ENCODE assay signal across 9 mouse cellular contexts in the genomic region with DNA sequence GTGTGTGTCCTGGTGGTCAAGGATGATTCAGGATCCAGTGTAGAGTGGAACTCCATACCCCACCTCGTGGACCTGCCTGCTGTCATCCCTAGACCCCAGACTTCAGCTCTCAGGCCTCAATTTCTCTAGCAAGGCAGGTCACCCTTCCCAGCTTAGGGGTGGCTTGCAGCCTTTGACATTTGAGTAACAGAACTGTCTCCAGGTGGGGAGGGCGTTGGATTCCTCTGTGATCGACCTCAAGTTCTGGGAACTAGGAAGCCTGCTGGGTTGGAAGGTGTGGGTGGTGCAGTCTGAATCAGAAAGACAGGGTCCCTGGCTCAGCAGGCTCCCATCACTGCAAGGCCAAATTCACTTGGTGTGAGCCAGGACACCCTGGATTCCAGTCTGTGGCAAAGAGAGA. TPM values are rescaled to one million over a fixed set of nuclear protein-coding genes. Genes with fewer than 3 reads are reported as not detected.
A peak's percentile ranks its signal among the peaks of the same experiment; 100 is the strongest.
DNase-seq lines count a peak whose midpoint lies in the region; ATAC-seq and TF ChIP-seq lines count a peak whose summit lies in the region.
"Had no signal": no experiment of that assay in that cellular context is flagged by ENCODE, and none has a peak within 500 bp of the region (broad histone marks: within the 10 kb centered on the region; RNA-seq: fewer than 3 reads in every experiment).

No protein-coding gene starts in this region.

- H3K4me3 ChIP-seq in forebrain, embryonic 10.5 days, result peak overlapping the region; percentile 85
- no peak overlapping the region for H3K4me3 ChIP-seq in forebrain, embryonic 11.5 days (ENCODE audit: low read depth, low read length)
- no peak overlapping the region for H3K4me3 ChIP-seq in lung, embryonic 16.5 days (ENCODE audit: low read length)
- H3K4me3 ChIP-seq in hindbrain, postnatal 0 days (ENCODE audit: low read length), result no peak overlapping the region
- no peak overlapping the region for H3K4me3 ChIP-seq in neural tube, embryonic 15.5 days (replicated peaks)

- no peaks in the 10 kb centered on the region for H3K27me3 ChIP-seq in forebrain, embryonic 10.5 days (ENCODE audit: poor library complexity, severe bottlenecking)
- H3K27me3 ChIP-seq in forebrain, embryonic 11.5 days (ENCODE audit: control insufficient read depth, insufficient read depth, low read length), result no peaks in the 10 kb centered on the region
- no peaks in the 10 kb centered on the region for H3K27me3 ChIP-seq in lung, embryonic 16.5 days (ENCODE audit: control insufficient read depth, insufficient read depth, low read depth, low read length)
- H3K27me3 ChIP-seq in hindbrain, postnatal 0 days (ENCODE audit: insufficient read depth, low read length), result no peaks in the 10 kb centered on the region
- no peaks in the 10 kb centered on the region for H3K27me3 ChIP-seq in neural tube, embryonic 15.5 days (replicated peaks)

- H3K36me3 ChIP-seq in forebrain, embryonic 10.5 days (replicated peaks), result no peaks in the 10 kb centered on the region
- no peaks in the 10 kb centered on the region for H3K36me3 ChIP-seq in forebrain, embryonic 11.5 days (ENCODE audit: control insufficient read depth, insufficient read depth, low read length)
- H3K36me3 ChIP-seq in lung, embryonic 16.5 days (ENCODE audit: control insufficient read depth, insufficient read depth, low read length), result no peaks in the 10 kb centered on the region
- H3K36me3 ChIP-seq in hindbrain, postnatal 0 days (ENCODE audit: insufficient read depth, low read length), result no peaks in the 10 kb centered on the region
- H3K36me3 ChIP-seq in neural tube, embryonic 15.5 days, result no peaks in the 10 kb centered on the region

- no peaks in the 10 kb centered on the region for H3K9me3 ChIP-seq in forebrain, embryonic 10.5 days
- no peaks in the 10 kb centered on the region for H3K9me3 ChIP-seq in forebrain, embryonic 11.5 days (ENCODE audit: control insufficient read depth, low read length)
- no peaks in the 10 kb centered on the region for H3K9me3 ChIP-seq in lung, embryonic 16.5 days (ENCODE audit: control insufficient read depth, low read length)
- H3K9me3 ChIP-seq in hindbrain, postnatal 0 days (ENCODE audit: low read length), result no peaks in the 10 kb centered on the region
- H3K9me3 ChIP-seq in neural tube, embryonic 15.5 days (replicated peaks), result no peaks in the 10 kb centered on the region

- peaks cover 95% of the 10 kb centered on the region for H3K4me1 ChIP-seq in forebrain, embryonic 10.5 days
- H3K4me1 ChIP-seq in forebrain, embryonic 11.5 days (replicated peaks; ENCODE audit: control insufficient read depth, insufficient read depth, low read length), result peaks cover 25% of the 10 kb centered on the region
- peaks cover 45% of the 10 kb centered on the region for H3K4me1 ChIP-seq in lung, embryonic 16.5 days (replicated peaks; ENCODE audit: control insufficient read depth, insufficient read depth, low read length)
- H3K4me1 ChIP-seq in hindbrain, postnatal 0 days (ENCODE audit: insufficient read depth, low read length), result peaks cover 42% of the 10 kb centered on the region
- H3K4me1 ChIP-seq in neural tube, embryonic 15.5 days, result peaks cover 66% of the 10 kb centered on the region

- no peak for ATAC-seq in forebrain, embryonic 11.5 days (replicated peaks; ENCODE audit: low FRiP score)
- ATAC-seq in lung, embryonic 16.5 days (ENCODE audit: low read depth), result no peak
- no peak for ATAC-seq in hindbrain, postnatal 0 days
- ATAC-seq in neural tube, embryonic 15.5 days (ENCODE audit: low FRiP score), result no peak

- intact Hi-C loops in gastrocnemius, postnatal 14 days (cut with DNase I; ENCODE audit: low total_unique reads), result loop anchor here (5.0 kb wide), 1 partner anchor 112 kb away; no protein-coding TSS in a partner anchor

- no peak overlapping the region for H3K9ac ChIP-seq in forebrain, embryonic 11.5 days (ENCODE audit: low read length)
- peak overlapping the region; percentile 70; the same call in 1 of the 2 replicates for H3K9ac ChIP-seq in lung, embryonic 16.5 days (ENCODE audit: low read length)
- no peak overlapping the region for H3K9ac ChIP-seq in hindbrain, postnatal 0 days (replicated peaks; ENCODE audit: low read length)
- no peak overlapping the region for H3K9ac ChIP-seq in neural tube, embryonic 15.5 days (replicated peaks)

- no peak for TF ChIP-seq CTCF in hindbrain, postnatal 0 days (IDR thresholded peaks at IDR 0.05; ENCODE audit: low read depth)

- no peak for DNase-seq in forebrain, embryonic 10.5 days (ENCODE audit: extremely low spot score, low spot score)
- DNase-seq in forebrain, embryonic 11.5 days (ENCODE audit: low spot score), result no peak
- no peak for DNase-seq in lung, postnatal 14 days
- no peak for DNase-seq in hindbrain, postnatal 0 days (ENCODE audit: low spot score)
- no peak for DNase-seq in kidney, adult 8-10 months
- no peak for DNase-seq in gastrocnemius, postnatal 14 days
- DNase-seq: left cerebral cortex, postnatal 4 days had no signal

- no peak overlapping the region for H3K4me2 ChIP-seq in forebrain, embryonic 11.5 days (ENCODE audit: low read depth, low read length, severe bottlenecking)
- no peak overlapping the region for H3K4me2 ChIP-seq in lung, embryonic 16.5 days (ENCODE audit: low read depth, low read length)
- 0 out of 2 replicates have a peak overlapping the region, but pooled peaks have one; percentile 90 for H3K4me2 ChIP-seq in hindbrain, postnatal 0 days (ENCODE audit: low read depth, low read length)
- peak overlapping the region; percentile 92; the same call in 1 of the 2 replicates for H3K4me2 ChIP-seq in neural tube, embryonic 15.5 days

- no peak overlapping the region for H3K27ac ChIP-seq in forebrain, embryonic 10.5 days
- H3K27ac ChIP-seq in forebrain, embryonic 11.5 days (ENCODE audit: low read depth, low read length), result no peak overlapping the region
- H3K27ac ChIP-seq in lung, embryonic 16.5 days (ENCODE audit: low read length), result no peak overlapping the region
- H3K27ac ChIP-seq in hindbrain, postnatal 0 days, result no peak overlapping the region
- H3K27ac ChIP-seq in neural tube, embryonic 15.5 days (replicated peaks), result no peak overlapping the region

- WGBS in forebrain, embryonic 10.5 days, result 79% methylated on average over 3 of the region's 3 CpGs
- 82% methylated on average over 3 of the region's 3 CpGs for WGBS in forebrain, embryonic 11.5 days
- 72% methylated on average over 3 of the region's 3 CpGs for WGBS in lung, embryonic 16.5 days
- WGBS in hindbrain, postnatal 0 days, result 73% methylated on average over 3 of the region's 3 CpGs
- 85% methylated on average over 3 of the region's 3 CpGs for WGBS in neural tube, embryonic 15.5 days

RNA-seq across cellular contexts. Expression of a gene that starts 2.2 kb away (rescaled TPM):
- polyA plus RNA-seq in forebrain, embryonic 10.5 days (2016; fragmentation: Nextera tagmentation; extraction: Ambion mirVana), result 7.4 and 7.5 TPM in 2 replicates
- 5.9 and 7.7 TPM in 2 replicates for polyA plus RNA-seq in forebrain, embryonic 11.5 days (2014; fragmentation: Nextera tagmentation; extraction: Ambion mirVana)
- 8.2 and 8.3 TPM in 2 replicates for polyA plus RNA-seq in lung, embryonic 16.5 days (2015; fragmentation: Nextera tagmentation; extraction: Ambion mirVana)
- 16.6 and 17.0 TPM in 2 replicates for total RNA-seq in hindbrain, postnatal 0 days (2014; rRNA removed)
- 8.2 and 8.6 TPM in 2 replicates for polyA plus RNA-seq in hindbrain, postnatal 0 days (2015; fragmentation: Nextera tagmentation; extraction: Ambion mirVana)
- polyA plus RNA-seq in neural tube, embryonic 15.5 days (2015; fragmentation: Nextera tagmentation; extraction: Ambion mirVana), result 6.5 TPM in 2 replicates
- 1 to 10 TPM; 2.1 to 2.7 TPM for total RNA-seq in gastrocnemius, postnatal 14 days (2021)

RNA-seq across cellular contexts. Expression of a gene that starts 13.5 kb away (rescaled TPM):
- 32.8 and 34.8 TPM in 2 replicates for polyA plus RNA-seq in forebrain, embryonic 10.5 days (2016; fragmentation: Nextera tagmentation; extraction: Ambion mirVana)
- 34.9 and 37.1 TPM in 2 replicates for polyA plus RNA-seq in forebrain, embryonic 11.5 days (2014; fragmentation: Nextera tagmentation; extraction: Ambion mirVana)
- polyA plus RNA-seq in lung, embryonic 16.5 days (2015; fragmentation: Nextera tagmentation; extraction: Ambion mirVana), result 20.6 and 22.1 TPM in 2 replicates
- 47.2 and 51.0 TPM in 2 replicates for total RNA-seq in hindbrain, postnatal 0 days (2014; rRNA removed)
- 25.1 and 27.6 TPM in 2 replicates for polyA plus RNA-seq in hindbrain, postnatal 0 days (2015; fragmentation: Nextera tagmentation; extraction: Ambion mirVana)
- polyA plus RNA-seq in neural tube, embryonic 15.5 days (2015; fragmentation: Nextera tagmentation; extraction: Ambion mirVana), result 29.5 TPM in 2 replicates
- 10 to 100 TPM in 1 of 2 experiments, 1 to 10 TPM in 1; 9.8 to 11.1 TPM for total RNA-seq in gastrocnemius, postnatal 14 days (2021)

RNA-seq across cellular contexts. Expression of a gene that starts 15.2 kb away (rescaled TPM):
- 71.8 and 75.5 TPM in 2 replicates for polyA plus RNA-seq in forebrain, embryonic 10.5 days (2016; fragmentation: Nextera tagmentation; extraction: Ambion mirVana)
- 94.6 and 121 TPM in 2 replicates for polyA plus RNA-seq in forebrain, embryonic 11.5 days (2014; fragmentation: Nextera tagmentation; extraction: Ambion mirVana)
- 77.4 and 80.9 TPM in 2 replicates for polyA plus RNA-seq in lung, embryonic 16.5 days (2015; fragmentation: Nextera tagmentation; extraction: Ambion mirVana)
- total RNA-seq in hindbrain, postnatal 0 days (2014; rRNA removed), result 389 and 721 TPM in 2 replicates
- polyA plus RNA-seq in hindbrain, postnatal 0 days (2015; fragmentation: Nextera tagmentation; extraction: Ambion mirVana), result 159 and 171 TPM in 2 replicates
- polyA plus RNA-seq in neural tube, embryonic 15.5 days (2015; fragmentation: Nextera tagmentation; extraction: Ambion mirVana), result 148 and 152 TPM in 2 replicates
- total RNA-seq in gastrocnemius, postnatal 14 days (2021), result 10 to 100 TPM; 55.8 to 57.1 TPM

RNA-seq across cellular contexts. Expression of a gene that starts 27.8 kb away (rescaled TPM):
- polyA plus RNA-seq in forebrain, embryonic 10.5 days (2016; fragmentation: Nextera tagmentation; extraction: Ambion mirVana), result 91.5 and 93.0 TPM in 2 replicates
- polyA plus RNA-seq in forebrain, embryonic 11.5 days (2014; fragmentation: Nextera tagmentation; extraction: Ambion mirVana), result 67.7 and 78.5 TPM in 2 replicates
- 78.8 and 81.8 TPM in 2 replicates for polyA plus RNA-seq in lung, embryonic 16.5 days (2015; fragmentation: Nextera tagmentation; extraction: Ambion mirVana)
- 39.5 and 43.2 TPM in 2 replicates for total RNA-seq in hindbrain, postnatal 0 days (2014; rRNA removed)
- polyA plus RNA-seq in hindbrain, postnatal 0 days (2015; fragmentation: Nextera tagmentation; extraction: Ambion mirVana), result 68.3 and 69.1 TPM in 2 replicates
- polyA plus RNA-seq in neural tube, embryonic 15.5 days (2015; fragmentation: Nextera tagmentation; extraction: Ambion mirVana), result 68.2 and 79.8 TPM in 2 replicates
- 10 to 100 TPM; 18.3 to 22.0 TPM for total RNA-seq in gastrocnemius, postnatal 14 days (2021)

RNA-seq across cellular contexts. Expression of a gene that starts 27.8 kb away (rescaled TPM):
- polyA plus RNA-seq in forebrain, embryonic 10.5 days (2016; fragmentation: Nextera tagmentation; extraction: Ambion mirVana), result 10.7 and 11.9 TPM in 2 replicates
- 7.6 and 9.5 TPM in 2 replicates for polyA plus RNA-seq in forebrain, embryonic 11.5 days (2014; fragmentation: Nextera tagmentation; extraction: Ambion mirVana)
- 7.1 and 8.3 TPM in 2 replicates for polyA plus RNA-seq in lung, embryonic 16.5 days (2015; fragmentation: Nextera tagmentation; extraction: Ambion mirVana)
- total RNA-seq in hindbrain, postnatal 0 days (2014; rRNA removed), result 7.3 and 11.4 TPM in 2 replicates
- 3.6 and 4.0 TPM in 2 replicates for polyA plus RNA-seq in hindbrain, postnatal 0 days (2015; fragmentation: Nextera tagmentation; extraction: Ambion mirVana)
- 5.0 and 7.0 TPM in 2 replicates for polyA plus RNA-seq in neural tube, embryonic 15.5 days (2015; fragmentation: Nextera tagmentation; extraction: Ambion mirVana)
- total RNA-seq in gastrocnemius, postnatal 14 days (2021), result 1 to 10 TPM; 1.2 to 1.5 TPM

Comparison
In these comparisons a context has a peak if more than half of its experiments do, and no peak if none do; other contexts are left out.
1. H3K4me2 ChIP-seq: peak in hindbrain, postnatal 0 days (single experiment) and neural tube, embryonic 15.5 days (single experiment); none in forebrain, embryonic 11.5 days (single experiment) and lung, embryonic 16.5 days (single experiment).